Mouse (Mus musculus) hindbrain, embryonic 16.5 days (tissue): ENCODE data around the gene Ldlrad1. TPM values are rescaled to one million over a fixed set of nuclear protein-coding genes. Genes with fewer than 3 reads are reported as not detected.

Source experiments
- ATAC-seq: fragments of 200-750 bp; cut with Nextera tagmentation; 2 replicates; pipeline ENCODE4 v1.8.0; 2017; ENCODE audit warnings: moderate TSS enrichment, moderate library complexity
- H3K27ac ChIP-seq: fragments of 300-500 bp; sonication (generic); 2 replicates; pipeline ENCODE4 v1.5.1; 2014; ENCODE audit warnings: low read depth, mild to moderate bottlenecking, control low read depth, low read length, moderate library complexity
- H3K27me3 ChIP-seq: fragments of 300-500 bp; sonication (generic); replicated peaks from 2 replicates; pipeline ENCODE4 v1.6.1; 2014; ENCODE audit warnings: low read length; ENCODE audit not compliant: control insufficient read depth, insufficient read depth
- H3K36me3 ChIP-seq: fragments of 300-500 bp; sonication (generic); 2 replicates; pipeline ENCODE4 v1.6.1; 2014; ENCODE audit warnings: mild to moderate bottlenecking, low read length, moderate library complexity, mixed read lengths; ENCODE audit not compliant: control insufficient read depth, insufficient read depth
- H3K4me1 ChIP-seq: fragments of 300-500 bp; sonication (generic); 2 replicates; pipeline ENCODE4 v1.6.1; 2014; ENCODE audit warnings: low read depth, low read length; ENCODE audit not compliant: control insufficient read depth, insufficient read depth
- H3K4me2 ChIP-seq: fragments of 300-500 bp; sonication (generic); 2 replicates; pipeline ENCODE4 v1.6.1; 2014; ENCODE audit warnings: mild to moderate bottlenecking, low read length, control low read depth, moderate library complexity
- H3K4me3 ChIP-seq: fragments of 300-500 bp; sonication (generic); 2 replicates; pipeline ENCODE4 v1.5.1; 2014; ENCODE audit warnings: mild to moderate bottlenecking, low read length, control low read depth, moderate library complexity
- H3K9ac ChIP-seq: fragments of 300-500 bp; sonication (generic); 2 replicates; pipeline ENCODE4 v1.6.1; 2014; ENCODE audit warnings: low read depth, mild to moderate bottlenecking, control low read depth, low read length, moderate library complexity
- H3K9me3 ChIP-seq: fragments of 300-500 bp; sonication (generic); 2 replicates; pipeline ENCODE4 v1.6.1; 2014; ENCODE audit warnings: mild to moderate bottlenecking, low read length, moderate library complexity; ENCODE audit not compliant: control insufficient read depth
- WGBS: fragments of 180-500 bp; shearing (Covaris S2); extraction: QIAGEN DNeasy Blood & Tissue Kit; methylation state at CpG from one replicate; pipeline ENCODE4 v1.1.7; 2014; 5-methylcytosine and 5-hydroxymethylcytosine counted together
- polyA plus RNA-seq: library from polyadenylated mRNA; unstranded; fragments of >200 nt; fragmentation: Nextera tagmentation; extraction: Ambion mirVana; gene quantifications from 2 replicates; pipeline ENCODE4 v1.2.1, GENCODE M21; 2015

Gene Ldlrad1
- polyA plus RNA-seq, 1 experiment from 2014 or later, result not detected

- H3K4me2 ChIP-seq, result no peak overlapping the region
- WGBS, result 81% methylated on average over 1 of the region's 1 CpGs
- H3K9ac ChIP-seq, result no peak overlapping the region
- H3K36me3 ChIP-seq, result peaks cover 7% of the 10 kb centered on the region
- peaks cover 17% of the 10 kb centered on the region for H3K4me1 ChIP-seq
- no peaks in the 10 kb centered on the region for H3K27me3 ChIP-seq
- no peak for ATAC-seq
- no peaks in the 10 kb centered on the region for H3K9me3 ChIP-seq
- no peak overlapping the region for H3K4me3 ChIP-seq
- no peak overlapping the region for H3K27ac ChIP-seq
Observed at GRCm38 (mm10) chr4:107246040-107246439, 37.1 kb downstream of the Ldlrad1 start.

- WGBS, result 83% methylated on average over 9 of the region's 9 CpGs
Observed at GRCm38 (mm10) chr4:107247110-107247509, 38.1 kb downstream of the Ldlrad1 start.

GRCm38 (mm10) chr4:107248061-107248460 is 39.1 kb downstream of the Ldlrad1 start:
- WGBS, result 74% methylated on average over 3 of the region's 3 CpGs
- no peak overlapping the region for H3K9ac ChIP-seq
- no peak overlapping the region for H3K4me2 ChIP-seq
- H3K4me3 ChIP-seq, result no peak overlapping the region
- H3K27me3 ChIP-seq, result no peaks in the 10 kb centered on the region
- H3K9me3 ChIP-seq, result no peaks in the 10 kb centered on the region
- no peak for ATAC-seq
- H3K36me3 ChIP-seq, result no peaks in the 10 kb centered on the region
- H3K4me1 ChIP-seq, result peaks cover 22% of the 10 kb centered on the region
- no peak overlapping the region for H3K27ac ChIP-seq

More at GRCm38 (mm10) chr4:107247110-107247509, 38.1 kb downstream of the Ldlrad1 start:
- Histone ChIP-seq H3K4me3 (no peak overlapping the region), H3K27me3 (no peaks in the 10 kb centered on the region), H3K9ac (no peak overlapping the region), H3K4me2 (no peak overlapping the region), H3K9me3 (no peaks in the 10 kb centered on the region), H3K4me1 (peaks cover 22% of the 10 kb centered on the region), H3K27ac (no peak overlapping the region), H3K36me3 (0 out of 2 replicates have a peak, but pooled peaks cover 2% of the 10 kb centered on the region)
- no peak for ATAC-seq

GRCm38 (mm10) chr4:107249471-107249870 is 40.5 kb downstream of the Ldlrad1 start:
- Histone ChIP-seq H3K9me3 (no peaks in the 10 kb centered on the region), H3K27ac (peak overlapping the region; percentile 17; the same call in 1 of the 2 replicates), H3K4me2 (no peak overlapping the region), H3K4me3 (no peak overlapping the region), H3K27me3 (no peaks in the 10 kb centered on the region), H3K36me3 (no peaks in the 10 kb centered on the region), H3K9ac (no peak overlapping the region), H3K4me1 (peaks cover 19% of the 10 kb centered on the region)
- ATAC-seq, result no peak
- WGBS, result 41% methylated on average over 2 of the region's 2 CpGs

GRCm38 (mm10) chr4:107250494-107250893 is 41.5 kb downstream of the Ldlrad1 start:
- ATAC-seq, result no peak
- Histone ChIP-seq H3K36me3 (no peaks in the 10 kb centered on the region), H3K4me3 (no peak overlapping the region), H3K27me3 (no peaks in the 10 kb centered on the region), H3K9ac (no peak overlapping the region), H3K4me2 (no peak overlapping the region), H3K9me3 (no peaks in the 10 kb centered on the region), H3K27ac (no peak overlapping the region), H3K4me1 (peaks cover 19% of the 10 kb centered on the region)
- 18% methylated on average over 4 of the region's 4 CpGs for WGBS

- peak overlapping the region; percentile 95 for H3K27ac ChIP-seq
- H3K9me3 ChIP-seq, result no peaks in the 10 kb centered on the region
- WGBS, result 0% methylated on average over 11 of the region's 11 CpGs
- H3K27me3 ChIP-seq, result no peaks in the 10 kb centered on the region
- peak overlapping the region; percentile 89 for H3K4me3 ChIP-seq
- ATAC-seq, result no peak
- H3K36me3 ChIP-seq, result no peaks in the 10 kb centered on the region
- peaks cover 19% of the 10 kb centered on the region for H3K4me1 ChIP-seq
- peak overlapping the region; percentile 92 for H3K9ac ChIP-seq
- peak overlapping the region; percentile 75 for H3K4me2 ChIP-seq
Observed at GRCm38 (mm10) chr4:107252522-107252921, 43.5 kb downstream of the Ldlrad1 start.

- Histone ChIP-seq H3K4me3 (peak within 1 kb of the TSS; percentile 89), H3K9me3 (no peaks in the 10 kb centered on the region), H3K4me1 (peaks cover 19% of the 10 kb centered on the region), H3K36me3 (no peaks in the 10 kb centered on the region), H3K4me2 (peak within 1 kb of the TSS; percentile 75), H3K9ac (peak within 1 kb of the TSS; percentile 92), H3K27me3 (no peaks in the 10 kb centered on the region), H3K27ac (peak within 1 kb of the TSS; percentile 95)
- ATAC-seq, result peak; percentile 97
- WGBS, result under 1% methylated on average over 93 of the region's 101 CpGs
Observed at GRCm38 (mm10) chr4:107253125-107254091, 44.4 kb downstream of the Ldlrad1 start, which contains the start of the genes Lrrc42 and Hspb11. Gene Lrrc42 (minus strand): TSS chr4:107253532. Gene Hspb11 (plus strand): TSS chr4:107253593.

- Histone ChIP-seq H3K36me3 (no peaks in the 10 kb centered on the region), H3K27ac (peak overlapping the region; percentile 95), H3K9me3 (no peaks in the 10 kb centered on the region), H3K9ac (peak overlapping the region; percentile 92), H3K27me3 (no peaks in the 10 kb centered on the region), H3K4me2 (peak overlapping the region; percentile 75), H3K4me1 (peaks cover 14% of the 10 kb centered on the region), H3K4me3 (peak overlapping the region; percentile 89)
- 14% methylated on average over 3 of the region's 3 CpGs for WGBS
- no peak for ATAC-seq
Observed at GRCm38 (mm10) chr4:107254414-107254813, 45.4 kb downstream of the Ldlrad1 start.

GRCm38 (mm10) chr4:107260001-107260400 is 51.0 kb downstream of the Ldlrad1 start:
- Histone ChIP-seq H3K9me3 (no peaks in the 10 kb centered on the region), H3K27me3 (no peaks in the 10 kb centered on the region), H3K27ac (no peak overlapping the region), H3K4me1 (no peaks in the 10 kb centered on the region; the same call in 1 of the 2 replicates), H3K4me2 (no peak overlapping the region), H3K36me3 (peaks cover 5% of the 10 kb centered on the region; the same call in 1 of the 2 replicates), H3K9ac (no peak overlapping the region), H3K4me3 (no peak overlapping the region)
- ATAC-seq, result no peak
- WGBS, result 75% methylated on average over 4 of the region's 4 CpGs
